Mouse (Mus musculus) cerebellum, adult (tissue): Measurements from ENCODE around the gene Ins2.

Experiments
- ATAC-seq: cut with Nextera tagmentation; 2 replicates; pipeline ENCODE4 v1.9.2; 2017; ENCODE audit warnings: mild to moderate bottlenecking, moderate library complexity, mixed read lengths; ENCODE audit not compliant: insufficient number of reproducible peaks, low FRiP score, low TSS enrichment

Gene Ins2

DNA sequence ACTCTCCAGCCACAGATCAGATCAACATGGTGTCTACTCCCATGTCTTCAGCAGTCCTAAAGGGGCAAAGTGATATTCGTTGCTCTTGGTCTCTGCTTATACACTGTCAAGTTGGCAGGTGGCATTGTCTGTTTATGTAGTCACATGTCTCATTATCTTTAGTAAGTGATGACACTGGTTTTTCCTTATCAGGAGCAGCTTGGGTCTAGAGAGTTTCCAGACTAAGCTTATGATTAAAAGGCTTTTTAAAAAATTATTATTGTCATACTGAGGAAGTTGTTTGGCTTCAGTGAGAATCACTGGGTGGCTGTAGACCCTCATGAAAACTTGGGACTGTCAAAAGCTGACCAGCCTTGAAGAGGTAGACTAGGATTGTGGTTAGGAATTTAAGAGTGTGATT is at the start of gene Ins2:
Gene Ins2 (minus strand): TSS at position 101 of the 400 bp plus-strand sequence.
- no peak for ATAC-seq

DNA sequence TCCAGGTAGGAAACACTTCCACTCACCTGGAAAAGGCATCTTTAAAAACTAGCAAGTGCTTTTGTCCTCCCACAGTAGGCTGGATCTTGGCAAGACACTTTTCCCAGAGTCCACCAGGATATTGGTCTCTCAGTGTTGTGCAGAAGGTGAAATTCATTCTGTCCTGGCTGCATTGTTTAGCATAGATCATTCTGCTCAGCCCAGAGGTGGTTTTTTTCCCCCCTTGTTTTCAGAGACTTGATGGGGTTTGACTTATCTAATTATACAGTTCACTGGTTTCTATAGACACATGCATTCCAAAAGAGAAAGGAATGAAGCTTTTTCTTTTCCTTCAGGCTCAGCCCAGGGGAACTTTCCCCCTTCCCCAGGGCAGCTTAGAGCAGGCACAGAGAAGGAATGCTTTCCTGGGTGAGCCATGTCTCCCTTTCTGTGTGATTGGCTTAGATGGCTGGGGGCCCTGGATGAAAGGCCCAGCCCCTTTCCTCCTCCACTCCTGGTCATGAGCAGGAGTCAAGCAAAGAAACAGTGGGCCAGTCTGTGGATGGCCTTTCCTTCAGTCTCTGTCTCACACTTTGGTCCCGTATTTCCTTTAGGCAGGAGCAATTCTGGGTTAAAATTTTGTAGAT is 49.6 kb upstream of the Ins2 start:
- ATAC-seq = no peak

DNA sequence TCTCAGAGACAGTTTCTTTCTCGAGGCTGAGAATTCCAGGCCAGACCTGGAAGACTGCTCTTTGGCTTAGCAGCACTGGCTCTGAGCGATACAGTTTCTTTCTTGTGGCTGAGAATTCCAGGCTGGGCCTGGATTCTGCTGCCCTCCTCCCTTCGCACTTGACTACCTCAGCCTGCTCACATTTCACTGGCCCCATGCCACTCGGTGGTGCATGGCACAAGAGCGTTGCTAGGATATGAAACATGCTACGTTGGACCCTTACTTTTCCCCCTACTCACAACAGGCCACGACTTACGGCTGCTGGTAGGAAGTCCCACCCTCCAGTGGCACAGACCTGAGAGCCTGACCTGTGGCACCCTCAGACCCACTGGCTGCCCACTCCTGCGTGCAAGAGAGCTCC is 46.5 kb upstream of the Ins2 start:
- no peak for ATAC-seq

DNA sequence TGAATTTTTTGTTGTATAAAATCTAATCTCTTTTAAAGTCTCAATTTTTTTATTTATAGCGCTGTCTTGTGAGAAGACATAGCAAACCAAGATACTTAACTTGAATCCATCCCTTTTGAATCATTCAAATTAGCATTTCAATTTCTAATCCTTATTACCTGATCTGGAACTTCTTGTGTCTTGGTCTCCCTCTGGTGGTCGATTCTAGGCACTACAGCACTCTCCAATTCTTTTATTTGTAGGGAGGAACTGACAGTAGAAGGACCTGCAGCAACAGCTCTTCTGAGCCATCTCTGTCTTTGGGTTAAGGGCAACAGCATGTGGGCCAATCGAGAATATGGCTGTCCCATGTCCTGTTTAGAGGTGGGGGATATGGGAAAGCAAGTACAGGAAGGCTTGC is 5.4 kb downstream of the Ins2 start:
- no peak for ATAC-seq

DNA sequence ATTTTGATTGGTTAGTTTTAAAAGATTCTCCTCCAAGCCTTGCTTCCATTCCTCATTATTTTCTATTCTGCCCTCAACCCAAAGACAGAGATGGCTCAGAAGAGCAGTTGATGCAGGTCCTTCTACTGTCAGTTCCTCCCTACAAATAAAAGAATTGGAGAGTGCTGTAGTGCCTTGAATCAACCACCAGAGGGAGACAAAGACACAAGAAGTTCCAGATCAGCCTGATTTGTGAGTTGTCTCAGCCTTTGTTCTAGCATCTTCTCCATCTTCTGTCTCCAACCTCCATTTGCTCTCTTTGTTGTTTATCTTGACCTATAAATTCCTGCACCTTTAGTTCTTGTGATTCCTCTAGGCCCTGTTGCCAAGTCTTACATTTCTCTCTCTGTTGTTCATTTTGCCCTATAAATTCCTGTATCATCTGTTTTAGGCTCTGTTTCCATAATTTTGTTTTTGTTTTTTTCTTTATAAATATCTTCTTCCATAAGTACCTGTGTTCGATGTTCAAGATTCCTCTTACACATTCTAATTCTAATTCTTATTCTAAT is 6.2 kb downstream of the Ins2 start:
- ATAC-seq = no peak

DNA sequence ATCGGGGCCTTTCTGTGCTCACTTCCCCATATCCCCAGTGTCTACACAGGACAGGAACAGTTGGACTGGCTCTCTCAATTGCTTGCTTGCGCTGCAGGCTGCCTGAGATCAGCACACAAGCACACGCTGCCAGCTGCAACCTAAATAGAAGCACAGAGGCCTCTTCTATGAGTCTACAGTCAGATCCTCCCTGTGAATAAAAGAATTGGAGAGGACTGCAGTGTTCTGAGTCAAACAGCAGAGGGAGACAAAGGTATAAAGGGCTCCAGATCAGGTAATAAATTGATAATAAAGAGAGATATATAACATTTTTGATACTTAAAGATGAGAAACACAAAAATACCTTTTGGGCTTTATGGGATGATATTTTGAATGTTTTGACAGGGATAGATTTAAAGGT is 17.2 kb downstream of the Ins2 start:
- ATAC-seq = no peak

DNA sequence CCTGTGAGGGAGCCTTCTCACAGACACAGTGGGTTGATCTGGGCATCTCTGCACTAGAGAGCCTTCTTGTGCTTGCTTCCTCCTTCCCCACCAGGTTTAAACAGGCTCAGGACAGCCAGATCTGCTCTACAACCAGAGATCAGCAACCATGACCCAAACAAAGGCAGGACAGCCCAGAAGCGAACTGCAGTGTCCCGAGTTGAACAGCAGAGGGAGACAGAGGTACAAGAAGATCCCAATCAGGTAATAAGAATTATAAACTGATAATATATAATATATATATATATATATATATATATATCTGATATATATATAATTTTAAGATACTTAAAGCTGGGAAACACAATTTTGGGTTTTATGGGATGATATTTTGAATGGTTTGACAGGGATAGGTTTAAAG is 22.5 kb downstream of the Ins2 start:
- ATAC-seq = no peak

DNA sequence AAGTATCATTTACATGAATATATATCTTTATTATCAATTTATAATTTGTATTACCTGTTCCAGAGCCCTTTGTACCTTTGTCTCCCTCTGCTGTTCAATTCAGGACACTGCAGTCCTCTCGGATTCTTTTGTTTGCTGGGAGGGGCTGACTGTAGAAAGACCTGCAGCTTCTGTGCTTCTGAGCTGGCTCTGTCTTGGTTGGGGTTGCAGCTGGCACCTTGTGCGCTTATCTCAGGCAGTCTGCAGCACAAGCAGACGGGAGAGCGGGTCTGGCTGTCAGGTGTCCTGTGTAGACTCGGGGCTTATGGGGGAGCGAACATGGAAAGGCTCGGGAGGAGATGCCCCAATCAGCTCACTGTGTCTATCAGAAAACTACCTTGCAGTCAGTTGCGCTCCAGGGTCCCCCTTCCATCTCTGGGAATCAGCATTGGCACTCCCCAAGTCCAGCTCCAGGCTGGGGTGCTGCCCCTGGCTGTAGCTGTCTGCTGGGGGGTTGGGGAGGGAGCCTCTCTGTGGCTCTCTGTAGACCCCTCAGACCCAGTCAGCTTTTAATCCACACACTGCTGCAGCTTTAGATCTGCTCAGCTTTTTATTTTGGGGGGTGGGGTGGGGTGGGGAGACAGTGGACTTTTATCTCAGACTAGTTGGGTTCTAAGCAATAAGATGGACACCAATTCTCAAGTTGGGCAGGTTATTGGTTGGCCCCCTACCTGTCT is 28.2 kb downstream of the Ins2 start:
- no peak for ATAC-seq

DNA sequence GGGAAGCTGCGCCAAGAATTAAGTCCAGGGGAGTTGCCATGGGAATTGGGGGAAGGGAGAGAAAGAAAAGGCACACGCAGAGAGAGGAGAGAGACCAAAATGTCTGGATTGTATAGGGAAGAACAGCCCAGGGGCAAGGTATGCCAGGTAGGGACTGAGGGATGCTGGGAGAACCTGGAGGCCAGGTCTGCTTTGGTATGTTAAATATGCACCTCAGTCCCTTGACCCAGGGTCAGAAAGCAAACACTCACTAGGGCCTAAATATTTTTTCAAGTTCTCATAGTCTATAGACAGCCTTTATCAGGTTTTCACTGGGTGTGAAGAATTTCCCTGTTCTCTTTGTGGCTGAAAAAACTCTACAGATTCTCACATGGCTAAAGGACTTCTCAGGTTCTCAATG is 36.3 kb downstream of the Ins2 start:
- no peak for ATAC-seq

DNA sequence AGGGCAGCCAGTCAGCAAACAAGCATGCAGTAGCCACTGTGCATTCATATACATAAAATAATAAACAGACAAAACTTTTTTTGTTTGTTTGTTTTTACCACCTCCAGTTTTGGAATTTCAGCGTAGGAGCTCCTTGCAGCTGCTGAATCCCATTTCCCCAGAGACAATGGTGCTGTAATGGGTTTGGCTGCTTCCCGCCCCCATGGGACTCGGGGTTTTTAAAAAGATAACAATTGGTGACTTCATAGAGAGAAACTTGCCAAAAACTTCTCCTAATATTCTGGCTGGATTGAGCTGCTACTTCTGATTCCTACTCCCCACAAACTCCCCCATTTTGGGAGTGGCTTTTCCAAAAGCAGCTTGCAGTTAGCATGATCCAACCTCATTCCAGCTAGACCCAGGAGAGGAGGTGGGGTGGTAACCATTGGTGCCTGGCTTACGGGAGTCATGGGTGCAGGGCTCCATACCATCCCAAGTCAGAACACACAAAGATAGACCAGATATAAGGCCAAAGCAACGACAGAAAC is 43.8 kb downstream of the Ins2 start:
- ATAC-seq = no peak

DNA sequence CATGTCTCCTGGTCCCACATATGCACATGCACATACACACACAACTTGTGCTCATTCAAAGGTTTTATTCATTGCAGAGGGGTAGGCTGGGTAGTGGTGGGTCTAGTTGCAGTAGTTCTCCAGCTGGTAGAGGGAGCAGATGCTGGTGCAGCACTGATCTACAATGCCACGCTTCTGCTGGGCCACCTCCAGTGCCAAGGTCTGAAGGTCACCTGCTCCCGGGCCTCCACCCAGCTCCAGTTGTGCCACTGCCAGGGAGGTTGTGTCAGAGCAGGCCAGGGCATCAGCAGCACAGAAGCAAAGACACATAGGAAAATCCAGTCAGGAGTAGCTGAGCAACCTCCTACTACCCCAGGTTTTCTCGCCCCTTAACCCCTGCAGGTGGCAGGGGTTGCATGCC is 64.6 kb downstream of the Ins2 start:
- no peak for ATAC-seq

DNA sequence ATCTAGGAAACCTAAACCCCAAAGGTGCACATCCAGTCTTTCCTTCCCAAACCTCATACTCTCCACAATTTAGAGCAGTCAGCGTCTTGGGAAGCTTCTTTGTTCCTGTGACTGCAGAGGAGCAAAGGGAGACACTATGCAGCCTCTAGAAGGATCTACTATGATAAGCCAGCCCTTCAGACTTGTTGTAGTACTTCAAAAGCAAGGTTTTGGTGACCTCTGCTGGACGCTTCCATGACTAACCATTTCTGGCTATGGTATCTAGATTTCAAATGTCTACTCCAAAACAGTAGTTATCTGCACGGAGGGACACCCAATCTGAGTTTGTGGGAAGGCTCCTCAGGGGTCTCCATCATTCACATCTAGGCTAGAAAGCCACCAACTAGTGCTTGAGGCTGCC is 67.5 kb downstream of the Ins2 start:
- ATAC-seq = no peak

DNA sequence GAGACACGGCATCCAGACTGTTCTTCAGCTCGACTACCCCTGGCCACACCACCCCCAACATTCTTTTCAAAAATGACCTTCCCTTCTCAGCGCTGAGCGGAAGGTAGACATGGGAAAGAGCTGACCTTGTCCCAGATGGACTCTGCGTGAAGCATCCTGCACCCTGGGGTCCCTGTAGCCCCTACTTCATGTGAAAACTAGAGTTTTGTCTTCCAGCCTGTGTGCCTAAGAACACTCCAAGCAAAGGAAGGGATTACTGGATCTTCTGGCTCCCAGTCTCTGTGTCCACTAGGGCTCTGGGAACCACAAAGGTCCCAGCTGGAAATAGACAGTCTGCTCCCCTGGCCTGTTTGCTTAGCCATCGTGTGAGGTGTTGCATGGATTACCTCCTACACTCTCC is 68.0 kb downstream of the Ins2 start:
- no peak for ATAC-seq

DNA sequence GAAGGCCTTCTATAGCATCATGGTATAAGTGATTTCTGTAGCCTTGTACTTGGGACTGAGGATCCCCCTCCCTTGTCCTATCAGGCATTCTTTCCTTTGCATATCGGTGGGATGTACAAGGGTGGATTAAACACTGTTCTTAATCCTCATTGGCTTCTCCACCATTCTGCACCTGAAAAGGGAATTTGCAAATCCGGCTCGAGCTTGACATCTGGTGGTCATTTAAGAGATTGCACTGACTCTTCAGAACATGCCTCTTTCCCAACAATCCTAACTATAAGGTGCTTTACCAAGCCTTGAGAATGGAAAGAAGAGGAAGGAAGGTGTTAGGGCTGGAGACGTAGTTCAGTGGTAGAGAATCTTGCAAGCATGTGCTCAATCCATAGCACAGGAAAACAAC is 71.1 kb downstream of the Ins2 start:
- ATAC-seq = no peak

DNA sequence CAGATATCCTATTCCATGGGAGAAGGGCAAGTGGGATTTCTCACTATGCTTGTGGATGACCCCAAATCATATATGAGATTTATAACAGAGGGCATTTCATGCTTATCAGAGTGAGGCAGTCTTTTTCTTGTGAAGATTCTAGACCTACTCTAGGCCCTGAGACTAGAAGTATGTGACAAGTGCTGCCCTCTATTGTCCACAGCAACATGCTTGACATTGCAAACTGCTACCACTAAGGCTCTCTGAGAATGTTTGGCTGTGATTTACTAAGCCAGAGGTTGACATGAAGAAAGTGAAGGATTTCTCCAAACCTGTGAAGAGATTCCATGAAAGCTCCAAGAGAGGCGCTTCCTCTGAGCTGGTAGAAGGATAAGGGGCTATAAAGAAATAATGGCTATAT is 72.1 kb downstream of the Ins2 start:
- no peak for ATAC-seq

DNA sequence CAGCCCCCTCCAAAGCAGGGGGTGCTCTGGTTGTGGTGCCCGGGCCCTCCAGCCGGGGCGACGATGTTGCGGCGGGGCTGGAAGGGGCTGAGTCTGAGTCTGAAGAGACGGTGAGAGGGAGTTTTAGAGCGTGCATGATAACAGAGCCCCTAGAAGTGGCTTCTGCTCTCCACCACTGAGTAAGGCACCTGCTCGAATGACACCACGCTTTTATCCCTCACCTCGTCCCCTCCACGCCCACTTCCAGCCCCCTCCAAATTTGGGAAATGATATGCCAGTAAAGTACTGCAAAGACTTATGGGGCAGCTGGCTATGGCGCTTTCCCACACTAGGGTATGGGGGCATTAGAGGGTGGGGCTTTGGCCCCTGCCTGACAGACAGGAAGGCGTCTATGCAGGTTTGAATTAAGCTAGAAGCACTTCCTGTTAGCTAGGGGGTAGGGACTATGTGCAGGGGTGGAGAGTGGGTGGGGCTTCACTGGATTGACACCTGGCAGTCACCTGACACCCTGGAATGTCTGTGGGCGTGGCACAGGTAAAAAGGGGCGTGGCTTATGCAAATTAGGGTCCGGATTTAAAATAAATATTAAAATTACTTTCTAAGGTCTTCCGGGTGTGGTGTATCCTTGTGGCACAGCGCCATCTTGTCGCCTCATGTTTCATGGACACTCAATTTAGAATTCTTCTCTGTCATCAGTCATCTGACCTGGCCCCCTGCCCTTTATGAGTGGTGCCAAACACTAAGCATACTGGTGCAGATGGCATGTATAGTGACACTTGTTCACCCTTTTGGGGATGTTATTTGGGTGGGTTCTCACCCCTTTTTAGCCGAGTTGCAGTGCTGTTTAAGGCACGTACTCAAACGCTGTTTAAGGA is 73.2 kb downstream of the Ins2 start, which contains the start of gene Gm49394:
Gene Gm49394 (minus strand): TSS at position 192 of the 875 bp plus-strand sequence.
- ATAC-seq = no peak

DNA sequence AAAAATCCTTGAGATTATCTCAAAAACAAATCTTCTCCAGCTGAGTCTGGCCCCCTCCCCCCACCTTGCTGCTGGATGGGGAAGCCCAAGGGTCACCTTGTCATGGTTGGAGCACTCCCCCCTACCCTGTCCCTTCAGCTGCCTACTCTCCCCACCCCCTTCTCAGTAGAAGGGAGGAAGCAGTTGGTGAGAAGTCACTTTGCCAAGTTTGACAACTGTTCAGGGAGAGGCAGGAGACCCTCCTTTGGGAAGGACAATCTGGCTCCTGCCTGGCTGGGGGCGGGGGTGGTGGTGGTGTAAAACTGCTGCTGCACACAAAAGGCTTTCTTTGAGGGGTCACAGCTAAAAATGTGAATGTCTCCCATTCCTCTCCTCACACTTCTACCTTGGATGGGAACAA is 74.9 kb downstream of the Ins2 start:
- ATAC-seq = no peak

DNA sequence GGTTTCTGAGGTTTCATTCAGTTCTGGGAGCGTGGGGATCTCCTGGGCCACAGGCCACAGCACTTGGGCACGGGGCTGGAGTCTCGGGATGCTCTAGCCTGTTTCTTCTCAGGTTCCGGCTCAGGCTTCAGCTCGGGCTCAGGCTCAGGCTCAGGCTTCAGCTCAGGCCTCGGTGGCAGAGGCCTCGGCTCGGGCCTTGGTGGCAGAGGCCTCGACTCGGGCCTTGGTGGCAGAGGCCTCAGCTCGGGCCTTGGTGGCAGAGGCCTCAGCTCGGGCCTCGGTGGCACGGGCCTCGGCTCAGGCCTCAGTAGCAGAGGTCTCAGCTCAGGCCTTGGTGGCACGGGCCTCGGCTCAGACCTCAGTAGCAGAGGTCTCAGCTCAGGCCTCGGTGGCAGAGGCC is 75.7 kb downstream of the Ins2 start:
- ATAC-seq = no peak

DNA sequence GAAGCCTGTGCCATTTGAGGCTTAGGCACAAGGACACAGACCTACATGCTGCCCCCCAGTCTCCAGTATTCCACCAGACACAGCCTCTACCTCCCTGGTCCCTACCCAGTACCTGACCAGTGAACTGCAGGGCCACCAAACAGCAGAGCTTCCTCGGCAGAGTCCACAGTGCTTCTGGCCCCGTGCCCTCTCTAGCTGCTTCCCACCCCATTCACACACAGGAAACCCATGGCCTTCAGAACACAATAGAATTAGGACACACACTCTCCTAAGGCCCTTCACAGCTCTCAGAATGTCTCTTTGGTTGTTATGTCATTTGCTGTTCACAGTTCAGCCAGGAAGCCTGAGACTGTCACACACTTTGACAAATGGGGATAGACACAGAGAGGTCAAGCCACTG is 76.5 kb downstream of the Ins2 start, which contains the start of gene Igf2:
Gene Igf2 (minus strand): TSS at position 158 of the 400 bp plus-strand sequence.
- ATAC-seq = no peak

DNA sequence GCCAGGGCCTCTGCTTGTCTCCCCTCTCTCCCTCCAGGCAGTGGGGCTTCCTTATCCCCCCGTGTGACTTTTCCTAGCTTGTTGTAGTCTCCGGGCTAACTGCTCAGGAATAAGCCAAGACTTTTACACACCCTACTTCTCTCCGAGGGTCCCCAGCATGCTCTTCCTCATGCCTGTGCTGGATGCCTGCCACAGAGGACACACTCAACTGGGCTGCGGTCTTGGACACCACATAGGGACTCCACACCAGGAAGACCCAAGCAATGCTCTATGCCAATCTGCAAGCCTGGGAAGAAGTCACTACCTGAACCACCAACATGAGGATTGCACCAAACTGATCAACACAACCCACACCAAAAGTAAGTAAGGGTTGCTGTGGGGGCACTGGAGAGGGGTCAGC is 77.1 kb downstream of the Ins2 start:
- ATAC-seq = no peak

DNA sequence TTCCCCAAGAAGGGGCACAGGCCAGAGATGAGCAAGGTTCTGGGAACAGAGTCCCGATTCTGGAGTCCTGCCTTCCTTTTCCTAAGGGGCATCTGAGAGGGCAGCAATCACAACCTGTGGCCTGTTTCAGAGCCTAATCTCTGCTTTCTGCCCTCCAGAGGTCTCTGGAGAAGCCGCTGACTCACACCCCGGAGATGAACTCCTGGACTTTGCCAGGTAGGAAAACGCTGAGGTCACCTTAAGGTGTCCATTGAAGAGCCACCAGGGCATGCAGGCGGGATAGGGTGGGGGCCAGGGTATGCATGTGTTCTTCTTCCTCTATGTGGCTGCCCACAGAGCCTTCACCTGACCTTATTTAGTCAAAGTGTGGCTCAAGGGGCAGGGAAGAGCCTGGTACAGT is 77.8 kb downstream of the Ins2 start:
- no peak for ATAC-seq
